Mouse (Mus musculus): ENCODE data around the gene Celf2.

The Celf2 gene

GRCm38 (mm10) chr2:6677457-6677856 is 831.9 kb downstream of the Celf2 start:
- DNase-seq (ENCODE audit: low spot score) = no peak

- no peak for DNase-seq (ENCODE audit: low spot score)
Observed at GRCm38 (mm10) chr2:6674401-6674800, 835.0 kb downstream of the Celf2 start.

- DNase-seq (ENCODE audit: low spot score) = no peak
Observed at GRCm38 (mm10) chr2:6673418-6673817, 835.9 kb downstream of the Celf2 start.

GRCm38 (mm10) chr2:6667611-6668010 is 841.8 kb downstream of the Celf2 start:
- DNase-seq (ENCODE audit: low spot score) = no peak

GRCm38 (mm10) chr2:6659834-6660233 is 849.5 kb downstream of the Celf2 start:
- no peak for DNase-seq (ENCODE audit: low spot score)

- DNase-seq (ENCODE audit: low spot score) = no peak
Observed at GRCm38 (mm10) chr2:6653719-6654118, 855.6 kb downstream of the Celf2 start.

- no peak for DNase-seq (ENCODE audit: low spot score)
Observed at GRCm38 (mm10) chr2:6651697-6652096, 857.7 kb downstream of the Celf2 start.

- DNase-seq (ENCODE audit: low spot score) = no peak
Observed at GRCm38 (mm10) chr2:6648877-6649276, 860.5 kb downstream of the Celf2 start.

GRCm38 (mm10) chr2:6647028-6647427 is 862.3 kb downstream of the Celf2 start:
- DNase-seq (ENCODE audit: low spot score) = no peak

GRCm38 (mm10) chr2:6646325-6646724 is 863.0 kb downstream of the Celf2 start:
- DNase-seq (ENCODE audit: low spot score) = no peak

GRCm38 (mm10) chr2:6642222-6642850 is 867.0 kb downstream of the Celf2 start:
- DNase-seq (ENCODE audit: low spot score) = no peak

GRCm38 (mm10) chr2:6639370-6639769 is 870.0 kb downstream of the Celf2 start:
- DNase-seq (ENCODE audit: low spot score) = no peak

GRCm38 (mm10) chr2:6637147-6637546 is 872.2 kb downstream of the Celf2 start:
- no peak for DNase-seq (ENCODE audit: low spot score)

GRCm38 (mm10) chr2:6634899-6635298 is 874.5 kb downstream of the Celf2 start:
- DNase-seq (ENCODE audit: low spot score) = no peak

GRCm38 (mm10) chr2:6633115-6633514 is 876.2 kb downstream of the Celf2 start:
- DNase-seq (ENCODE audit: low spot score) = no peak

- DNase-seq (ENCODE audit: low spot score) = no peak
Observed at GRCm38 (mm10) chr2:6623802-6624201, 885.6 kb downstream of the Celf2 start.

- no peak for DNase-seq (ENCODE audit: low spot score)
Observed at GRCm38 (mm10) chr2:6622082-6622481, 887.3 kb downstream of the Celf2 start.

GRCm38 (mm10) chr2:6618856-6619255 is 890.5 kb downstream of the Celf2 start:
- no peak for DNase-seq (ENCODE audit: low spot score)

- DNase-seq (ENCODE audit: low spot score) = no peak
Observed at GRCm38 (mm10) chr2:6618450-6618849, 890.9 kb downstream of the Celf2 start.

- DNase-seq (ENCODE audit: low spot score) = no peak
Observed at GRCm38 (mm10) chr2:6604347-6604746, 905.0 kb downstream of the Celf2 start.

GRCm38 (mm10) chr2:6603880-6604279 is 905.5 kb downstream of the Celf2 start:
- DNase-seq (ENCODE audit: low spot score) = no peak

- DNase-seq (ENCODE audit: low spot score) = no peak
Observed at GRCm38 (mm10) chr2:6602163-6602562, 907.2 kb downstream of the Celf2 start.

- DNase-seq (ENCODE audit: low spot score) = no peak
Observed at GRCm38 (mm10) chr2:6598879-6599167, 910.5 kb downstream of the Celf2 start.

- DNase-seq (ENCODE audit: low spot score) = no peak
Observed at GRCm38 (mm10) chr2:6598124-6598878, 911.1 kb downstream of the Celf2 start.

Measured in ovary, adult 18-20 months (tissue).